Mouse (Mus musculus) kidney, embryonic 15.5 days (tissue): Measurements from ENCODE around the gene Gtf3a. TPM values are rescaled to one million over a fixed set of nuclear protein-coding genes. Genes with fewer than 3 reads are reported as not detected.
"Not testable (repeated sequence)": the region's sequence is repeated elsewhere in the genome, so short reads cannot be mapped to it uniquely, and the experiment has no call there.

ENCODE experiments used
- ATAC-seq: fragments of 200-750 bp; cut with Nextera tagmentation; replicated peaks from 2 replicates; pipeline ENCODE4 v1.8.0; 2017; ENCODE audit warnings: moderate TSS enrichment; ENCODE audit not compliant: low FRiP score
- H3K27ac ChIP-seq: fragments of 300-500 bp; sonication (generic); 2 replicates; pipeline ENCODE4 v1.5.1; 2015; ENCODE audit warnings: mild to moderate bottlenecking, inconsistent platforms
- H3K27me3 ChIP-seq: fragments of 300-500 bp; sonication (generic); 2 replicates; pipeline ENCODE4 v1.6.1; 2015; ENCODE audit warnings: inconsistent platforms
- H3K36me3 ChIP-seq: fragments of 300-500 bp; sonication (generic); 2 replicates; pipeline ENCODE4 v1.6.1; 2015; ENCODE audit warnings: inconsistent platforms
- H3K4me1 ChIP-seq: fragments of 300-500 bp; sonication (generic); 2 replicates; pipeline ENCODE4 v1.6.1; 2015; ENCODE audit warnings: inconsistent platforms
- H3K4me2 ChIP-seq: fragments of 300-500 bp; sonication (generic); 2 replicates; pipeline ENCODE4 v1.6.1; 2015; ENCODE audit warnings: moderate library complexity, mild to moderate bottlenecking, inconsistent platforms
- H3K4me3 ChIP-seq: fragments of 300-500 bp; sonication (generic); replicated peaks from 2 replicates; pipeline ENCODE4 v1.5.1; 2015; ENCODE audit warnings: mild to moderate bottlenecking, inconsistent platforms
- H3K9ac ChIP-seq: fragments of 300-500 bp; sonication (generic); 2 replicates; pipeline ENCODE4 v1.6.1; 2015; ENCODE audit warnings: mild to moderate bottlenecking, inconsistent platforms
- H3K9me3 ChIP-seq: fragments of 300-500 bp; sonication (generic); replicated peaks from 2 replicates; pipeline ENCODE4 v1.6.1; 2016; ENCODE audit warnings: inconsistent platforms
- WGBS: fragments of 180-500 bp; shearing (Covaris S2); methylation state at CpG from one replicate; pipeline ENCODE4 v1.1.7; 2015; ENCODE audit warnings: mixed read lengths; 5-methylcytosine and 5-hydroxymethylcytosine counted together
- polyA plus RNA-seq: library from polyadenylated mRNA; unstranded; fragments of >200 nt; fragmentation: Nextera tagmentation; extraction: Ambion mirVana; gene quantifications from 2 replicates; pipeline ENCODE4 v1.2.1, GENCODE M21; 2015

The Gtf3a gene
- polyA plus RNA-seq, 1 experiment from 2014 or later = 125 TPM

DNA sequence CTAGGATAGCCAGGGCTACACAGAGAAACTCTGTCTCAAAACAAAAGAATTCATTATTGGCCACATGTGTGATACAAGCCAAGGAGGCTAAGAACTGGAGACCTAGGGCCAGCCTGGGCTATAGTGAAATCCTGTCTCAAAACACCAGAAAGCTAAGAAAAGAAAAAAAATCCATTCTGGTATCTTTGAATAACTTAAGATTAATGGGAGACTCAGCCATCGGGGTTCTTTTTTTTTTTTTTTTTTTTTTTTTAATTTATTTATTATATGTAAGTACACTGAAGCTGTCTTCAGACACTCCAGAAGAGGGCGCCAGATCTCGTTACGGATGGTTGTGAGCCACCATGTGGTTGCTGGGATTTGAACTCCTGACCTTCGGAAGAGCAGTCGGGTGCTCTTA is 31.1 kb upstream of the Gtf3a start:
- H3K27ac ChIP-seq, H3K4me3 ChIP-seq, ATAC-seq, H3K9me3 ChIP-seq, H3K9ac ChIP-seq, H3K36me3 ChIP-seq, H3K4me2 ChIP-seq: not testable (repeated sequence)
- Histone ChIP-seq H3K4me1 (peaks cover 22% of the 10 kb centered on the region), H3K27me3 (peaks cover 18% of the 10 kb centered on the region; the same call in 1 of the 2 replicates)
- 89% methylated on average over 6 of the region's 6 CpGs for WGBS

- H3K4me3 ChIP-seq = peak overlapping the region; percentile 33
- peak overlapping the region; percentile 66 for H3K4me2 ChIP-seq
- no peak for ATAC-seq
- H3K9ac ChIP-seq = no peak overlapping the region
- H3K27me3 ChIP-seq = peaks cover 13% of the 10 kb centered on the region; the same call in 1 of the 2 replicates
- H3K4me1 ChIP-seq = peaks cover 17% of the 10 kb centered on the region
- no peaks in the 10 kb centered on the region for H3K36me3 ChIP-seq
- 7% methylated on average over 6 of the region's 6 CpGs for WGBS
- H3K9me3 ChIP-seq = no peaks in the 10 kb centered on the region
- H3K27ac ChIP-seq = no peak overlapping the region
Measured at GRCm38 (mm10) chr5:146919874-146920273, 28.6 kb upstream of the Gtf3a start.

DNA sequence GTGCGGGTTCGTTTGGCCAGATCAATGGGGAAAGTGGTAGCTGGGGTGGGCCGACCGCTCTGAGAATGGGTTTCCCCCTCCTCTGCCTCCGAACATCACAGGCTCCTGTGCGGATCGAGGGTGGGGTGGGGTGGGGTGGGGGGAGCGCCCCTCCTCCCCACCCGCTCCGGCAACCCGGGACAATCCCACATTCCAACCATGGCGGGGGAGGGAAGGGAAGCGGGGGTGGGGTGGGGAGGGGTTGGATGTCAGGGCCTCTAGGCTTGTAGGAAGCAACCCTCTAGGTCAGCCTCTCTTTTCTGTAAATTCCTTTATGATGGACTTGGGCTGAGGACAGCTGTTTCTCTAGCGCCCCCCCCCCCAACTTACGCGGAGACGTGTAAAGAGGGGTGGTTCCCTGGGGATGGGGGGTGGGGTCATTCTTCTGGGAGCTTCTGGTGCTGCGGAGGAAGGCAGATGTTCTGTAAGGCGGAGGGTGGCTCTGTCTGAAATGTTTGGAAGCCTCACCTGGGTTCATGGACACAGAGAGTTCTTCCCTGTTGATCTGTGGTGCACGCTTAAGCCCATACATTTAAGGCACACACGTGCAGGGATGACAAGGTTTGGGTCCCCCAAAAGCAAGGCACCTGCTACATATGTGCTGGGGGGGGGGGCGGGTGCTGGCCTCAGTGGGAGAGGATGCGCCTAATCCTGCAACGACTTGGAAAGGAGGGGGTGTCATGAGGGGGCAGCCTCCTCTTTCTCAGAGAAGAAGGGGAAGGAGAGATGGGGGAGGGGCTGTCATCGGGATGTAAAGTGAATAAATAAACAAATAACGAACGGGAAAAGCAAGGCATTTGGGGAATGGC is 27.9 kb upstream of the Gtf3a start:
- peaks cover 17% of the 10 kb centered on the region for H3K4me1 ChIP-seq
- H3K27ac ChIP-seq = no peak overlapping the region
- no peak overlapping the region for H3K9ac ChIP-seq
- H3K9me3 ChIP-seq = no peaks in the 10 kb centered on the region
- 3% methylated on average over 23 of the region's 27 CpGs for WGBS
- H3K27me3 ChIP-seq = peaks cover 13% of the 10 kb centered on the region; the same call in 1 of the 2 replicates
- peak overlapping the region; percentile 33 for H3K4me3 ChIP-seq
- peak overlapping the region; percentile 66 for H3K4me2 ChIP-seq
- no peaks in the 10 kb centered on the region for H3K36me3 ChIP-seq
- ATAC-seq = peak; percentile 46; the same call in 1 of the 2 replicates

GRCm38 (mm10) chr5:146921224-146921623 is 27.2 kb upstream of the Gtf3a start:
- Histone ChIP-seq H3K27ac (no peak overlapping the region), H3K4me1 (peaks cover 17% of the 10 kb centered on the region), H3K4me3 (no peak overlapping the region), H3K9me3 (no peaks in the 10 kb centered on the region), H3K27me3 (peaks cover 8% of the 10 kb centered on the region; the same call in 1 of the 2 replicates), H3K4me2 (peak overlapping the region; percentile 66), H3K9ac (no peak overlapping the region), H3K36me3 (no peaks in the 10 kb centered on the region)
- 24% methylated on average over 8 of the region's 8 CpGs for WGBS
- ATAC-seq = no peak

GRCm38 (mm10) chr5:146923547-146923946 is 24.9 kb upstream of the Gtf3a start:
- no peak overlapping the region for H3K4me3 ChIP-seq
- no peak overlapping the region for H3K9ac ChIP-seq
- no peak overlapping the region for H3K4me2 ChIP-seq
- H3K27ac ChIP-seq = no peak overlapping the region
- peaks cover 17% of the 10 kb centered on the region for H3K4me1 ChIP-seq
- peaks cover 6% of the 10 kb centered on the region; the same call in 1 of the 2 replicates for H3K27me3 ChIP-seq
- no peaks in the 10 kb centered on the region for H3K36me3 ChIP-seq
- 58% methylated on average over 5 of the region's 5 CpGs for WGBS
- ATAC-seq = 0 out of 2 replicates have a peak, but pooled peaks have one; percentile 29
- no peaks in the 10 kb centered on the region for H3K9me3 ChIP-seq

DNA sequence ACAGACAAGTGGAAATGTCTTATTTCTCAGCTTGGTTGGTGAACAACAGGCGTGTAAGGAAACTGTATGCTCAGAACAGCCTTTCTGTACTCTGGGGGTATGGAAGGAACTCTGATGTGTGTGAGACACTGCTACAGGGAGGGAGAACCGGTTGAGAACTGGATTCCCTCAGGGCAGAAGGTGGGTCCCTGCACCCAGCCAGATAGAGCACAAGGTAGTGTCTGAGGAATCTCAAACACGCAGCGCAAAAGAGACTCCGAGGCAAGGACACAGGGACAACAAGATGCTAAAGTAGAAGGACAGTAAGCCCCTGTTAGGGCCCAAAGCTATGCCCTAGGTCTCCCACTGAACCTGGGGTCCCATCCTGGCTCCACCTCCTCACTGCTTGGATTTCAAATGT is 21.8 kb upstream of the Gtf3a start:
- H3K36me3 ChIP-seq = no peaks in the 10 kb centered on the region
- H3K27me3 ChIP-seq = no peaks in the 10 kb centered on the region
- no peak for ATAC-seq
- no peak overlapping the region for H3K27ac ChIP-seq
- no peak overlapping the region for H3K9ac ChIP-seq
- H3K4me3 ChIP-seq = no peak overlapping the region
- no peaks in the 10 kb centered on the region for H3K4me1 ChIP-seq
- no peaks in the 10 kb centered on the region for H3K9me3 ChIP-seq
- no peak overlapping the region for H3K4me2 ChIP-seq
- 85% methylated on average over 5 of the region's 5 CpGs for WGBS

DNA sequence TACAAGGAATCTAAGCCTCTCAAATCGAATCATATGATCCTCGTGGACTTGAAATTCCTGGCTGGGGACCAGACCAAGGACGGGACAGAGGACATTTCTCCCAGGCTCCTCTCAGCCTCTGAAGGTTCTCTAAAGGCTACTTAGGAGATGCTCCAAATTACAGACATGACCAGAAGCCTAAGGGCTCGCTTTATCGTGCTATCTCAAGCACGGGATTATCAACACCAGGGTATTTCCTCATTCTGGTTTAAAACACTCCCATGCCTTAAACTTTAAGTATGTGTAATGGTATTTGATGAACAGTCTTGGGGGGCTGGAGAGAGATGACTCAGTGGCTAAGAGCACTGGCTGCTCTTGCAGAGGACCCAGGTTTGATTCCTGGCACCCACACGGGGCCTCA is 17.0 kb upstream of the Gtf3a start:
- H3K4me3 ChIP-seq = no peak overlapping the region
- H3K27me3 ChIP-seq = no peaks in the 10 kb centered on the region
- H3K4me1 ChIP-seq = no peaks in the 10 kb centered on the region
- no peaks in the 10 kb centered on the region for H3K36me3 ChIP-seq
- no peak overlapping the region for H3K27ac ChIP-seq
- no peak overlapping the region for H3K9ac ChIP-seq
- whole genome bisulfite sequencing = 89% methylated on average over 7 of the region's 7 CpGs
- H3K4me2 ChIP-seq = no peak overlapping the region
- no peak for ATAC-seq
- H3K9me3 ChIP-seq = no peaks in the 10 kb centered on the region

DNA sequence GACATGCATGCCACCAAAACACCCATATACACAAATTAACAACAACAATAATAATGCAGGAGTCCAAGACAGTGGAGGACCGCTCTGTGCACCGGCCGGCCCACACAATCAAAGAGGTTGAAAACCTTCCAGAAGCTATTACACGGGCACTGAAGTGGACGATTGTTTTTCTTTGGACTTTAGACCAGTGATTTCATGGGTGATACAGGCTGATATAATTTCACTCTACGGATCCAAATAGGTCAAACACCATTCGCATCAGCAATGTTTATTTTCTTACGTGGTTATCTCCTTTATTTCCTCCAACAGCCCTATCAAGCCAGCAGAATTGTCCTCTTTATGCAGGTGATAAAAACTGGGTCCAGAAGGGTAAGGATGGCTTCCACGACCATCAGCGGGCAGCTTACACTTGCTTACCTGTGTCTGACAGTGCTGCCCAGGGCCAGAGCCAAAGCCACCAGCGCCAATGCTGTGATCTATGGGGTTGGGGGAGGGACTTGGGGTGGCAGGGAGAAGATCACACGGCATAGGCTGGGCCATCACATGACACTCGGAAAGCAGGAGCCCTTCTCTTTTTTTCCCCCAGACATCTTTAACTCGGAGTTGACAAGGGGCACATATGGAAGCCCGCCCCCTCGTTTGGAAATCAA is 16.4 kb upstream of the Gtf3a start:
- ATAC-seq = no peak
- H3K9me3 ChIP-seq = no peaks in the 10 kb centered on the region
- no peak overlapping the region for H3K9ac ChIP-seq
- 66% methylated on average over 16 of the region's 16 CpGs for WGBS
- no peak overlapping the region for H3K4me2 ChIP-seq
- no peak overlapping the region for H3K4me3 ChIP-seq
- H3K27ac ChIP-seq = no peak overlapping the region
- no peaks in the 10 kb centered on the region for H3K4me1 ChIP-seq
- H3K27me3 ChIP-seq = no peaks in the 10 kb centered on the region
- no peaks in the 10 kb centered on the region for H3K36me3 ChIP-seq

GRCm38 (mm10) chr5:146933466-146933865 is 15.0 kb upstream of the Gtf3a start:
- no peak overlapping the region for H3K4me2 ChIP-seq
- WGBS = 86% methylated on average over 12 of the region's 12 CpGs
- no peaks in the 10 kb centered on the region for H3K27me3 ChIP-seq
- H3K9me3 ChIP-seq = no peaks in the 10 kb centered on the region
- H3K27ac ChIP-seq = no peak overlapping the region
- H3K4me3 ChIP-seq = no peak overlapping the region
- no peaks in the 10 kb centered on the region for H3K4me1 ChIP-seq
- H3K9ac ChIP-seq = no peak overlapping the region
- H3K36me3 ChIP-seq = no peaks in the 10 kb centered on the region
- ATAC-seq = no peak

DNA sequence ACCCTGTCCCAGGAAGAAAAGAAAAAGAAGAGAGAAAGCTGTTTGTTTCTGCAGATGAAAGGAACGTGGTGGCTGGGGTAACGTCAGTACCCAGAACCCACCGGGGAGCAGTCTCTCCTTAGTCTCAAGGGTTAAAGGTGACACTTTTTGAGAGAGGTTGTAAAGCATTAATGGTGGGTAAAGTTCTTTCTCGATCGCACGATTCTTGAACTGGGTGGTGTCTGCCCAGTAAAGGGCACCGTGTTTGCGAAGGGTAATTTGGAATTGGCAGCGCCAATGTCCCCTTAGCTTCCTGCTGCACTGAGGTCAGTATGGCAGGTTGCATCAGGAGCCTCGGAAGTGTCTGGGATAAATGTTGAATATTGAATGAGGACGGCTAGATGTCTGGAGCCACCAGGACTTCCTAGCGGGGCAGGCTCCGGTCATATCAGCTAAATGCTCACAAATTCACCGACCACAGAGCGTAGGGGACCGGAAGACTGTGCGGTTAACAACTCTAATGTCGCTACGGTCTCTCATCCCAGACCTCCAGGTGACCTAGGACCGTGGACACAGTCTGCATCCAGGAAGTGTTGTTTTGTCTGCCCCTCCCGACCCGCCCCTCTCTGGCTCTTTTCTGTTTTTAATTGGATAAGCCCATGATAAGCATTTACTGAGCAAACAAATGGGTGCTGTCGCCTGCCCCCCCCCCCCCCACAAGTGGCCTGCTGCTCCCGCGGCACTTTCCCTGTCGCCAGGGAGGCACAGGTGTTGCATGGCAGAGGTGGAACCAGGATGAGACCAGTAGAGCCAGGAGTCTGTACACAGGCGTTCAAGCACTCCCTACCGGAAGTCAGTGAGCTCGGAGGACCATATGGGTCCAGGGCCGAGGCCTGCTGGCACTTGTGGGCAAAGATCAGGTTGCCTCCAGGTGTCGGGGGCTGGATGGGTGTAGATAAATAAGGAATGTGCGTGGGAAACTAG is 10.6 kb upstream of the Gtf3a start:
- no peak for ATAC-seq
- H3K27ac ChIP-seq = no peak overlapping the region
- H3K4me2 ChIP-seq = no peak overlapping the region
- 0 out of 2 replicates have a peak, but pooled peaks cover 4% of the 10 kb centered on the region for H3K9me3 ChIP-seq
- H3K4me1 ChIP-seq = no peaks in the 10 kb centered on the region
- H3K36me3 ChIP-seq = no peaks in the 10 kb centered on the region
- WGBS = 79% methylated on average over 32 of the region's 32 CpGs
- no peak overlapping the region for H3K4me3 ChIP-seq
- no peak overlapping the region for H3K9ac ChIP-seq
- H3K27me3 ChIP-seq = no peaks in the 10 kb centered on the region

DNA sequence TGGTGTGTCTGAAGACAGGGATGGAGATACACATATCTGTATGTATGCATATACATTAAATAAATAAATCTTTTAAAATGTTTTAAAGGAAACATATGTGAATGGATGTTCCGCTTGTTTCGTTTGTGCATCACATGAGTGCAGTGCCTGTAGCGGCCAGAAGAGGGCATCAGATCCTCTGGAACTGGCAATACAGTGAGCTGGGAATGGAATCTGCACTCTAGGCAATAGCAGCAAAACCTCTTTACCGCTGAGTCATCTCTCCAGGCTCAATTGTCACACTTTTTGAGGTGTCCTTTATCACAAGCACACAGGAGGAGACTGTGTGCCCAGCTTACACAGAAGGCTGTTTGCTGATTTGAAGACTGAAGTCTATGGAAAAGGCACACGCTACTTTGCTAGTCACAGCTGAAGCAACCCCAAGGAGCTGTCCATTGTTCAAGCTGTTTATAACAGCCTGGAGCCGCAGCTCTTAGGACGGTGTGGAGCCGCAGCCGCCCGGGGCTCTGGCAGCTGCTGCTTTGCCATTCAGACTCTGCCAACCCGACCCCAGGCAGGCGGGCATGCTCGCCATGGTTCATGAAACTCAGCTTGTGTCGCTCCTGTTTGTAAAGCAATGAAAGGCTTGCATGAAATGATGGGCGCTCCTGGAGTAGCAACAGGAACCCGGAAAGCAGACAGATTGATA is 9.2 kb upstream of the Gtf3a start:
- Histone ChIP-seq H3K27me3 (no peaks in the 10 kb centered on the region), H3K9ac (no peak overlapping the region), H3K4me2 (no peak overlapping the region), H3K4me3 (no peak overlapping the region), H3K4me1 (no peaks in the 10 kb centered on the region), H3K27ac (no peak overlapping the region), H3K9me3 (0 out of 2 replicates have a peak, but pooled peaks cover 4% of the 10 kb centered on the region), H3K36me3 (no peaks in the 10 kb centered on the region)
- ATAC-seq = no peak
- WGBS = 79% methylated on average over 16 of the region's 16 CpGs
